Mouse (Mus musculus) thymus, postnatal 25 days (tissue): ENCODE data around the gene Nfkb1.
A peak's percentile ranks its signal among the peaks of the same experiment; 100 is the strongest.

Source experiments
- DNase-seq: peaks from one replicate; pipeline ENCODE4 v3.0.0; 2022

Gene Nfkb1

DNA sequence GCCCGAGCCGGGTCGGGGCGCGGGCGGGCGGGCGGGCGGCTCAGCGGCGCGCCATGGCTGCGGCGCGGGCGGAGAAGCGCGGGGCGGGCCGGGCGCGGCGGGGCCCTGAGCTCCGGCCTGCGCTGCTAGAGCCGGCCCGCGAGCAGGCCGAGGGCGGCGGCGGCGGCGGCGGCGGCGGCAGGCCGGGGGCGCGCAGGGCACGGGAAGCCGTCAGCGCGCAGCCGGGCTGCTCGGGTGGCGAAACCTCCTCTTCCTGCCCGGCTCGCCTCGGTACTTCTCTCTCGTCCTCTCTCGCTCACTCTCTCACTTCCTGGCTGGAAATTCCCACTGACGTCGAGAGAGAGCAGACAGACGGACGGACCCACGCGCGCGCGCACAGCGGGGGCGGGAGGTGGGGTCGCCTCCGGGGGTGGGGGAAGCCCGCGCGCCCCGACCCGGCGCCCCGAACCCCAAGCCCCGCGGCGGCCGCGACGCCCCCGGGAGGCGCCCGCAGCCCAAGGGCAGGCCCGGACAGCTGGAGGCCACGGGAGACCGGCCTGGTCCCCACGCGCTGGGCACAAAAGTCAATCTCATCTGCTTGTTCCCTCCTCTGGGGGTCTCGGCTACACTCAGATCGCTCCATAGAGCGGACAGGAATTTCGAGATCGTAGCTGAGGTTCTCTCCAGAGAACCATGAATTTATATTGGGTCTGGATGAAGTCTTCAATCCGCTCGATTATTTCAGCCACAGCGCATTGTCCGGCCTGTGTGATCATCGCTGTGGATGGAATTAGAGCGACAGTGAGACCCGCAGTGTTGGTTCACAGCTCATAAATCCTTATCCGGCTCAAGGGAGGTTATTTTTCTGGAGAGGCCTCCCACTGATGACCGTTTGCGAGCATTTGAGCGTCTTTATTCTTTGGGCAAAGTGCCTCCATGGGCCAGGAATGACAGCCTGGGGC, at the start of gene Nfkb1:
TSS of gene Nfkb1 (minus strand) at position 357 of the 941 bp plus-strand sequence.
- peak; percentile 75 for DNase-seq

GRCm38 (mm10) chr3:135740711-135741110, 49.4 kb upstream of the Nfkb1 start:
- no peak for DNase-seq

- DNase-seq, result no peak
These were observed 43.4 kb upstream of the Nfkb1 start for GRCm38 (mm10) chr3:135734736-135735135.

GRCm38 (mm10) chr3:135732747-135733445, 41.5 kb upstream of the Nfkb1 start:
- DNase-seq, result no peak

DNA sequence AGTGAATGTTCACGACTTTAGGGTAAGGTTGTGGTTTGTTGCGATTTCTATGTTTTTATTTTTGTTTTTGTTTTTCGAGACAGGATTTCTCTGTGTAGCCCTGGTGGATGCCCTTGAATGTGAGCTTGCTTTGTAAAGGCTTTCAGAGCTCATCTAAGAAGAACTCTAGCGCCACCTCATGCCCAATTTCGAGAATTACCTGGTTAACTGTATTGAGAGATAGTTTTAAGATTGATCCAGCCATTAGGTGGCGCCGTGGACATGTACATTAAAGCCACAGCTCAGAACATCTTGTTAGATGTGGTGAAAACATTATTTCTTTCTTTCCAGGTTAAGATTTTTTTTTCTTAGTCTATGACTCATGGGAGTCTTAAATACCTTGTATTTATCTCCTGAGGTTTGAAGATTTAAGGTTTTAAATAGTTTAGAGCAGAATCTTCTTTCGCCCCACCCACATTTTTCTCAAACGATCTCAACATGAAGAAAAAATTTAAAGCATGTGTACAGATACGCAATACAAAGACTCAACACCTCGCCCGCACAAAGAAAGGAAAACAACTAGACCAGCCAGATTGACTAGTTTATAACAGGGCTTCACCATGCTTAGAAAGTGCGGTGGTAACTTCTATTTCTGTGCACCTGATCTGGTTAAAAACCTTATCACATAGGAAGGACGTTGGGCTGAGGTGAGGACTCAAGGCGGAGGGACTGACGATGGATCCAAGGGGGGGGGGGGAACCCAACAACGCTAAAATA, 40.1 kb upstream of the Nfkb1 start:
- peak; percentile 92 for DNase-seq

DNA sequence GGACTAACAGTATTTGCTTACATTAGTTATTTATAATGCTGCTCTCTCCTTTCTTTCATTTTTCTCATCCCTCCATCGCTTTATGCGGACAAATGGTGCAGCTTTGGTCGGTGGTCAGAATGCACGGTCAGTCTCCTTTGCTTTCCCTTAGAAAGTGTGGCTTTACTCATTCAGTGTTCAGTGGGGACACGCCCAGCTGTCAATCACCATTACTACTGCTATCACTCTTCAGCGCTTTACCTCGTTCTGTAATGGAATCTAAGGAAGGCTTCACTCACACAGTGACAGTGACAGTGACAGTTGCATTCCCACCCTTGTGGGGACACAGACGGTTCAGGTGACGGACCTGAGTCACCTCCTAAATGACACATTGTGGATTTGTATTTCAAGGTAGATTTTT, 39.4 kb upstream of the Nfkb1 start:
- no peak for DNase-seq

GRCm38 (mm10) chr3:135729575-135729974, 38.2 kb upstream of the Nfkb1 start:
- DNase-seq, result no peak

DNA sequence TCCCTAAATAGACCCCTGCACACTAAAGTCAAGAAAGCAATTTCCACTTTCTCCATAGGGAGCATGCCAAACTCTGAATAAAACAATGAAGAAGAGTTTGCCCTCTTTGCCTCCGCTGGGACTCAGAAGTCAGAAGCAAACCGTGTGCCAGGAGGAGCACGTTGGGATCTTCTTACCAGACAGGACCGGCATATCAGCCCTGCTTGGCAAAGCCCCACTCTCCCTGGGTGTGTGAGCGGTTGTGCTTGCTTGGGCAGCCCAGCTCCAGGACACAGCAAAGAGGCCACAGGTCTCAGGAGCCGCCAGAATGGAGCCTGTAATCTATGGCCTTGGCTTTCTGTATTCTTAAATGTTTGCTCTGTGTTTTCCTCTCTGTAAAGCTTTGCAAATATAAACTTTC, 37.6 kb upstream of the Nfkb1 start:
- no peak for DNase-seq

GRCm38 (mm10) chr3:135727339-135727738, 36.0 kb upstream of the Nfkb1 start:
- DNase-seq, result no peak

- no peak for DNase-seq
These were observed 35.4 kb upstream of the Nfkb1 start for GRCm38 (mm10) chr3:135726521-135727275.

DNA sequence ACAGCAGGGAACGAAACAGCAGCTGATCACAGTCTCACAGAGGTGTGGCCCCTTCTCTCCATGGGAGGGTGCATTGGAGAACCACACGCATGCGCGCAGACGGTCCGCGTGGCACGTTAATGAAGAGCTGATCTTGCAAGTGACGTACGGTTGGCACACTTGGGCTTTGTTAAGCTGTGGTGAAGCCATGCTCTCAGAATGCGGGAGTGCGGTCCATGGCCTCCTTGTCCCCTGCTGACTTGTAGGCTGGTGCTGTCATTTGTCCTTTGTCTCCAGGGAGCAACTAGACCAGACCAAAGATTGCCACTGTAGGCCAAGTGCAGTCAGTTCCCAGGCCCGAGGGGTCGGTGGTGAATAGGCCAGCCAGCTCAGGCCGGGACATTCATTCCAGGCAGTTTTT, 34.7 kb upstream of the Nfkb1 start:
- DNase-seq, result no peak

DNA sequence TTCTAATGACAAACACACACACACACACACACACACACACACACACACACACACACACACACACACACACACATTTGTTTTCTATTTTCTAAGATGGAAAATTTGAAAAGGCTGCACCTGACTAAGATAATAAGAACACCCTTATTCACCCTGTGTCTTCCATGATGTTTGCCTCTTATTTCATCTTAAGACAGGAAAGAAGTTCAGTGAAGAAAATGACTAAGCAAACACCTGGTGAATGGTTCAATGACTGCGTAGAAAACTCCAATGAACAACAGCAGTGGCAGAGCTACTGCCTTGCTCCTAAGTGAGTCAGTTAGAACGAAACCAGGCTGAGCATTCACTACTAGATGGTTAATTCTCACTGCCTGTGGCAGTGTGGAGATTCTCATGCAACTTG, 30.8 kb upstream of the Nfkb1 start:
- DNase-seq, result no peak

DNA sequence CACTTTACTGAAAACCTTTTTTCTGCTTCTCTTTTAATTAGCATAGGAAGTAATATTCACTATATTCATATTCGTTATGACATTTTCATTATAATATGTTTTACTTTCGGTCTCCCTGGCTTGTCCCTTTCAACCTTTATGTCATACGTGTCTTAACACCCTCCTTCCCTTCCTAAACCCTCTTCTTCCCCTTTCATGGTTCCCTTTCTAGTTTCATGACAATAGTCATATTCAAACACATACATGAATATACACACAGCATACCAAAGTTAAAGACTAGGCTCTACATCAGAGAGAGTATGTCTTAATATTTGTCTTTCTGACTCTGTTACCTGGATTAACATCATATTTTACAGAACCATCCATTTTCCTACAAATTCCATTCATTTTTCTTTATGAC, 28.6 kb upstream of the Nfkb1 start:
- no peak for DNase-seq

- no peak for DNase-seq
These were observed 27.8 kb upstream of the Nfkb1 start for GRCm38 (mm10) chr3:135719179-135719532.

DNA sequence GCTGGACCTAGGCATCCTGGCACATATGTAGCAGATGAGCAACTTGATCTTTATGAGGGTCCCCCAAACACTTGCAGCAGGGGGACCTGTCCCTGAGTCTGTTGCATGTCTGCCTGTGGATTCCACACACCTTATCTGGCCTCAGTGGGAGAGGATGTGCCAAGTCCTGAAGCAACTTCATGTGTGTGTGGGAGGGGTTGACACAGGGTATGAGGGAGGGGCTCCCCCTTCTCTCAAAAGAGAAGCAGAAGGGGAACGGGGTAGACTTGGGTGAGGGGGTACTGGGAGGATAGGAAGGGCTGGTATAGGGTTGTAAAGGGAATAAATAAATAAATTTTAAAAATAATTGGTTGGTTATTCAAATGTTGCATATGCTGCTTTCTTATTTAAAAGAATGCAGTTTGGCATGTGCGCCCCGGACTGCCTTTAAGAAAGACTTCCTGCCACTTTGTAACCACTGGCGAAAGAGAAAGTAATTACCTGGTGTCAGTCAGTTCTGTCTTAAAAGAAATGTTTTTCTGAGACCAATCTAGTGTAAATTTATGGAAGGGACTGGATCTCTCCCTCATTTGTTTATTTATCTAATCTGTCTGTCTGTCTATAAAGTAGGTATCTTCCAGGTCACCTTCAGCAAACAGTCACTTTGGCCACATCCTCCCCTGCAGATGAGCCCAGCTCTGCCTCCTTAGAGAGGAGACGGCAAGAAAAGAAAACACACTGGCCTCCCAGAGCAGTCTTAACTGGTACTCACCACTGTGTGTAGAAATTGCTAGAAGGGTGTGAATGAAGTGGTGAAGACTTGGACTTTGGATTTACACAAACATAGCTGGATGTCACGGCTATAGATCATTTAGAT, 27.2 kb upstream of the Nfkb1 start:
- peak; percentile 14 for DNase-seq

- DNase-seq, result no peak
These were observed 21.9 kb upstream of the Nfkb1 start for GRCm38 (mm10) chr3:135713016-135713950.

- DNase-seq, result no peak
These were observed 20.3 kb upstream of the Nfkb1 start for GRCm38 (mm10) chr3:135711613-135712012.

DNA sequence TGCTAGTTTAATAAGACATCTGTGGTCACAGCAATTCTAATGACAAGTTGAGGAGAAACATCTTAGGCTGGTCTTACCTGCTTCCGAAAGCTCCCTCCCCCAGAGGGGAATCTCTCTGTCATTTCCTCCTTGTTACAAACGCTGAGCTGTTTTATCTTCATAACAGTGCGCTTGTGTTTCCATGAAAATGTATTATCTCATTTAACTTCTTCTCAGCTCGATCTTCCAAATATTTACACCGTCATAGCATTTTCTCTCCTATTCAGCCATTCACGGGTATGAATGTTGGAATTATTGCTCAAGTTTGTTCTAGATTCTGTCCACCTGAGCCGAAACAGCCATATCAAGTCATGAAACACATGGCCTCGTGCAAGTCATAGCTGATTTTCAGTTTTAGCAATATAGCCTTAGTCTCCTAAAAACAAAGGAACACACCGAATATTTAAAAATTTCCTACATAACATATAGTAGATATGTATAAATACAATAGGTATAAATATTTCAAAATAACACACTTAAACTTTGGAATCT, 19.8 kb upstream of the Nfkb1 start:
- DNase-seq, result no peak

DNA sequence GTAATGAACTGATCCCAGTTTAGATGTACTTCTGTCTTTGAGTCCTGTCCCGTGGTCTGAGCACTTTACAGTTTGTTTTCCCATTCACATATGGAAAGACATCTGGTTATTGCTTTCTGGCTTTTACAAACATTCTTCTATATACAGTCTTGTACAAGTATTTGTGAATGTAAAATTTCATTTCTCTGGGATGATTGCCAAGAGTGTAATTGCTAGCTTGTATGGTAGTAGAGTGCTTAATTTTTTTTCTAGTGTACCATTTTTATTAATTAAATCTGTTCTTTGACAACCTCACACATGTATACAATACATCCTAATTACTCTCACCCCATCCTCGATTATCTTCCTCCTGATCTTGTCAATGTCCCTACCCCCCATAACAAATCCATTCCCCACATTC, 12.0 kb upstream of the Nfkb1 start:
- DNase-seq, result no peak

GRCm38 (mm10) chr3:135702658-135703057, 11.3 kb upstream of the Nfkb1 start:
- no peak for DNase-seq
